Mouse (Mus musculus) heart, embryonic 14.5 days (tissue): Measurements from ENCODE around the gene Ttc26. TPM values are rescaled to one million over a fixed set of nuclear protein-coding genes. Genes with fewer than 3 reads are reported as not detected.
"Not testable (repeated sequence)": the region's sequence is repeated elsewhere in the genome, so short reads cannot be mapped to it uniquely, and the experiment has no call there.

Experiments
- ATAC-seq: fragments of 200-750 bp; cut with Nextera tagmentation; 2 replicates; pipeline ENCODE4 v1.8.0; 2017; ENCODE audit warnings: low read depth, moderate TSS enrichment; ENCODE audit not compliant: insufficient number of reproducible peaks, insufficient read depth, low FRiP score
- H3K27ac ChIP-seq, 2 experiments: fragments of 200-500 bp in 1 of 2; fragments of 300-500 bp in 1 of 2; sonication (generic) in 1 of 2; replicated peaks in 1 of 2; 2 replicates each; pipeline ENCODE4 v1.5.1; 2012 to 2014; ENCODE audit warnings: low read depth in 2 of 2, low read length in 2 of 2, control low read depth in 1 of 2, mild to moderate bottlenecking in 1 of 2, mixed read lengths in 1 of 2; ENCODE audit not compliant: control insufficient read depth in 1 of 2, insufficient read depth in 1 of 2
- H3K27me3 ChIP-seq: fragments of 300-500 bp; sonication (generic); 2 replicates; pipeline ENCODE4 v1.6.1; 2014; ENCODE audit warnings: mild to moderate bottlenecking, low read length, control low read depth; ENCODE audit not compliant: control insufficient read depth, insufficient read depth
- H3K36me3 ChIP-seq: fragments of 300-500 bp; sonication (generic); 2 replicates; pipeline ENCODE4 v1.6.1; 2014; ENCODE audit warnings: mild to moderate bottlenecking, control low read depth, low read length, mixed read lengths; ENCODE audit not compliant: control insufficient read depth, insufficient read depth
- H3K4me1 ChIP-seq, 2 experiments: fragments of 200-500 bp in 1 of 2; fragments of 300-500 bp in 1 of 2; sonication (generic) in 1 of 2; 2 replicates each; pipeline ENCODE4 v1.6.1; 2012 to 2014; ENCODE audit warnings: low read length in 2 of 2, control low read depth in 1 of 2, mixed read lengths in 1 of 2; ENCODE audit not compliant: control insufficient read depth in 2 of 2, insufficient read depth in 2 of 2
- H3K4me2 ChIP-seq: fragments of 300-500 bp; sonication (generic); 2 replicates; pipeline ENCODE4 v1.6.1; 2014; ENCODE audit warnings: mild to moderate bottlenecking, low read length
- H3K4me3 ChIP-seq, 2 experiments: fragments of 200-500 bp in 1 of 2; fragments of 300-500 bp in 1 of 2; sonication (generic) in 1 of 2; 2 replicates each; pipeline ENCODE4 v1.5.1; 2012 to 2014; ENCODE audit warnings: low read length in 2 of 2, mild to moderate bottlenecking in 2 of 2, control low read depth in 1 of 2, low read depth in 1 of 2, moderate library complexity in 1 of 2; ENCODE audit not compliant: control insufficient read depth in 1 of 2, insufficient read depth in 1 of 2
- H3K9ac ChIP-seq: fragments of 300-500 bp; sonication (generic); 2 replicates; pipeline ENCODE4 v1.6.1; 2014; ENCODE audit warnings: mild to moderate bottlenecking, low read length
- H3K9me3 ChIP-seq: fragments of 300-500 bp; sonication (generic); 2 replicates; pipeline ENCODE4 v1.6.1; 2016; ENCODE audit warnings: low read length, control low read depth; ENCODE audit not compliant: control insufficient read depth
- WGBS: fragments of 180-500 bp; shearing (Covaris S2); extraction: QIAGEN DNeasy Blood & Tissue Kit; methylation state at CpG from one replicate; pipeline ENCODE4 v1.1.7; 2014; 5-methylcytosine and 5-hydroxymethylcytosine counted together
- polyA plus RNA-seq: library from polyadenylated mRNA; unstranded; fragments of >200 nt; fragmentation: Nextera tagmentation; extraction: Ambion mirVana; gene quantifications from 2 replicates; pipeline ENCODE4 v1.2.1, GENCODE M21; 2014

Ttc26 gene
- polyA plus RNA-seq, 1 experiment from 2014 or later, result 3.9 TPM

DNA sequence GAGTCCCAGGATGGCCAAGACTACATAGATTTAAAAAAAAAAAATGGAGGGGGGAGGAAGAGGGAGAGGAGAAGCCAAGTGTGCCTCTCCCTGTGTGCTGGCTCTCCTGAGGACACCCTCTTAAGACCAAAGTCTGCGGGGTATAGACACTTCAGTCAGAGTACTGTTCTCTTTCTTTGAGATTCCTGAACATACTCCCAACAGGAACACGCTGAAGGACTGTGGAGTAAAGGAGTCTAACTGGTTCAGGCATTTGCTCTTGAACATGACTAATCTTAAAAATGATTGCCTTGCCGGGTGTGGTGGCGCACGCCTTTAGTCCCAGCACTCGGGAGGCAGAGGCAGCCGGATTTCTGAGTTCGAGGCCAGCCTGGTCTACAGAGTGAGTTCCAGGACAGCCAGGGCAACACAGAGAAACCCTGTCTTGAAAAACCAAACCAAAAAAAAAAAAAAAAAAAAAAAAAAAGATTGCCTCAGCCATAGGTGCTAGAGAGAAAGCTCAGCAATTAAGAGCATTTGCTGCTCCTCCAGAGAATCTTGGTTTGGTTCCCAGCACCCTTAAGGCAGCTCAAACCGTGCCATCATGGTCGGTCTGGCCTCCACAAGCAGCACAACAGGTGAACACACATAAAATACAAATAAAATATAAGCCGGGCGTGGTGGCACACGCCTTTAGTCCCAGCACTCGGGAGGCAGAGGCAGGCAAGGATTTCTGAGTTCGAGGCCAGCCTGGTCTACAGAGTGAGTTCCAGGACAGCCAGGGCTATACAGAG, 24.4 kb upstream of the Ttc26 start:
- H3K27ac ChIP-seq, H3K9ac ChIP-seq, ATAC-seq, H3K4me2 ChIP-seq, H3K4me3 ChIP-seq, H3K36me3 ChIP-seq, H3K9me3 ChIP-seq: not testable (repeated sequence)
- Histone ChIP-seq H3K27me3 (peaks cover 17% of the 10 kb centered on the region), H3K4me1 (peaks cover 3 to 15% of the 10 kb centered on the region in 2 experiments; a peak in 3 of 4 replicates)
- WGBS, result 74% methylated on average over 15 of the region's 15 CpGs

DNA sequence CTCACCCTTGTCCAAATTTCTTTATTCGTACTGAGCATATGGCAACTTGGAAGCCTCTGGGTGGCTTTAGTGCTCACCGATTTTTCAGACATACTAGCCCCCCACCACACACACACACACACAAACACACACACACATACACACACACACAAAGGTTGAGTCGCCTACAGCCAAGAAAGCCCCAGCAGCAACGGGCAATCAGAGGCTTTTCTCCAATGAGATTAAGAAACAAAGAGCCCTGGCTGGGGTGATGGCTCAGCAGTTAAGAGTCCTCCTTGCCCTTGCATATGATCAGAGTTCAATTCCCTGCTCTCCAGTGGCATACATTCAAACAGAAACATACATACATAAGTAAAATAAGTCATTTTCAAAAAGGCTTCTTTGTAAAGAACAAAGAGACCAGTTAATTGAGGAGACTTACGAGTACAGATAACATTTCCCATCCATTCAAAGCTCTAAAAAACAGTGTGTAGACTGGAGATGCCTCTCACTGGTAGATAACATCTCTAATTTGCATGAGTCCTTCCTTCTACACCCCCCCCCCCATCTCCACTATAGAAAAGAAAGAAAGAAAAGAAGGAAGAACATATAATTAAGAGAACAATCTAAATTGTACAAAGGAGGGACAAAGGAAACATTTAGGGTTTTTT, 23.5 kb upstream of the Ttc26 start:
- no peak overlapping the region for H3K9ac ChIP-seq
- no peaks in the 10 kb centered on the region for H3K36me3 ChIP-seq
- 53% methylated on average over 5 of the region's 5 CpGs for WGBS
- H3K4me1 ChIP-seq, result peaks cover 3 to 15% of the 10 kb centered on the region in 2 experiments; a peak in 3 of 4 replicates
- H3K4me3 ChIP-seq, result no peak overlapping the region
- ATAC-seq, result no peak
- H3K4me2 ChIP-seq, result no peak overlapping the region
- no peaks in the 10 kb centered on the region for H3K9me3 ChIP-seq
- H3K27ac ChIP-seq, result no peak overlapping the region
- H3K27me3 ChIP-seq, result peaks cover 10% of the 10 kb centered on the region

DNA sequence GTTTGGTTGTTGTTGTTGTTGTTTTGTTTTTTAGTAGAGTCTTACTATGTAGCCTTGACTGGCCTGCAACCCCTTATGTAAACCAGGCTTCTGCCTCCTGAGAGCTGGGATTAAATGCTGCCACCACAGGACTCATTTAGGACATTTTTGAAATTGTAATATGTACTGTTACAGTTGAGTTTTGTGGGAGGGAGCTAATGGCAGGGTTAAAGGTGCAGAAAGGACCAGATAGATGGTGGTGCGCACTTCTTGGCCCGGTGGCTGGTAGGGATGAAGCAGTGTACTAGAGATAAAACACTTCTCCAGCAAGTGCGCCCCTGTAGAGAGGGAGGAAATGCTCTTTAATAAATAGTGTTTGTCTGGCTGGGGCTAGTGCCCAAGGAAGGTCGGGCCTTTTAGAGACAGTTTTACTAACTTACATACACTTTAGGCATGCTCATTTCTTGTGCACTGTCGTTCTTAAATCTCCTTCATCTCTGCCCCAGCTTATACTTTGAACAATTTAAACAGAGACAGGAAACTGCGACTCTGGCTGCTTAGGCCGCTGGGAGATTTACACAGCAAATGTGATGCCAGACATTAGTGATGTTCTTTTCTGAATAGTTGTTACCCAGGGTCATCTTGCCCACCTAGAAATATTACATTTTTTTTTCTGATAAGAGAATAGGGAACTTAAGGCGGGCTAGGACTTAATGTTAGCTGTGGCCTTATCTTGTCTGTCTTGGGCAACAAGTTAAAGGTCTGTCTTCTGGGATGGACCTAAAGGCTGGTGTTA, 22.8 kb upstream of the Ttc26 start:
- ATAC-seq, result no peak

DNA sequence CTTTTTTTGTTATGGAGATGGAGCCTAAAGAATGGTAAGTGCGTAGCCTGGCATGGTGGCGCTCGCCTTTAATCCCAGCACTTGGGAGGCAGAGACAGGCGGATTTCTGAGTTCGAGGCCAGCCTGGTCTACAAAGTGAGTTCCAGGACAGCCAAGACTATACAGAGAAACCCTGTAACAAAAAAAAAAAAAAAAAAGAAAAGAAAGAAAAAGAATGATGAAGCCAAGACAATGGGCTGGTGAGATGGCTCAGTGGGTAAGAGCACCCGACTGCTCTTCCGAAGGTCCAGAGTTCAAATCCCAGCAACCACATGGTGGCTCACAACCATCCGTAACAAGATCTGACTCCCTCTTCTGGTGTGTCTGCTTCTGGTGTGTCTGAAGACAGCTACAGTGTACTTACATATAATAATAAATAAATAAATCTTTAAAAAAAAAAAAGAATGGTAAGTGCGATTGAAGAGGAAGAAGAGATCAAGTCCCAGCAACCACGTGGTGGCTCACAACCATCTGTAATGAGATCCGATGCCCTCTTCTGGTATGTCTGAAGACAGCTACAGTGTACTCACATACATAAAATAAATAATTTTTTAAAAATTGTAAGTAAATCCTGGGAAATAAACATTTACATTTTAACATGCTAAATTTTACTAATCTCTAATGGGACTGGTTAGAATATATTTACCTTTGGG, 22.1 kb upstream of the Ttc26 start:
- not testable (repeated sequence) for H3K36me3 ChIP-seq, H3K4me3 ChIP-seq, H3K9me3 ChIP-seq, H3K27me3 ChIP-seq, H3K4me2 ChIP-seq, H3K4me1 ChIP-seq, H3K9ac ChIP-seq, ATAC-seq, H3K27ac ChIP-seq
- 90% methylated on average over 10 of the region's 11 CpGs for WGBS

More for the DNA sequence above, 22.8 kb upstream of the Ttc26 start:
- no peak overlapping the region for H3K27ac ChIP-seq
- H3K9ac ChIP-seq, result no peak overlapping the region
- no peaks in the 10 kb centered on the region for H3K36me3 ChIP-seq
- peaks cover 4% of the 10 kb centered on the region; the same call in 1 of the 2 replicates for H3K27me3 ChIP-seq
- 57% methylated on average over 8 of the region's 8 CpGs for WGBS
- H3K4me1 ChIP-seq, result peaks cover 0 to 9% of the 10 kb centered on the region in 2 experiments; a peak in 3 of 4 replicates
- no peak overlapping the region for H3K4me2 ChIP-seq
- no peaks in the 10 kb centered on the region for H3K9me3 ChIP-seq
- no peak overlapping the region for H3K4me3 ChIP-seq

DNA sequence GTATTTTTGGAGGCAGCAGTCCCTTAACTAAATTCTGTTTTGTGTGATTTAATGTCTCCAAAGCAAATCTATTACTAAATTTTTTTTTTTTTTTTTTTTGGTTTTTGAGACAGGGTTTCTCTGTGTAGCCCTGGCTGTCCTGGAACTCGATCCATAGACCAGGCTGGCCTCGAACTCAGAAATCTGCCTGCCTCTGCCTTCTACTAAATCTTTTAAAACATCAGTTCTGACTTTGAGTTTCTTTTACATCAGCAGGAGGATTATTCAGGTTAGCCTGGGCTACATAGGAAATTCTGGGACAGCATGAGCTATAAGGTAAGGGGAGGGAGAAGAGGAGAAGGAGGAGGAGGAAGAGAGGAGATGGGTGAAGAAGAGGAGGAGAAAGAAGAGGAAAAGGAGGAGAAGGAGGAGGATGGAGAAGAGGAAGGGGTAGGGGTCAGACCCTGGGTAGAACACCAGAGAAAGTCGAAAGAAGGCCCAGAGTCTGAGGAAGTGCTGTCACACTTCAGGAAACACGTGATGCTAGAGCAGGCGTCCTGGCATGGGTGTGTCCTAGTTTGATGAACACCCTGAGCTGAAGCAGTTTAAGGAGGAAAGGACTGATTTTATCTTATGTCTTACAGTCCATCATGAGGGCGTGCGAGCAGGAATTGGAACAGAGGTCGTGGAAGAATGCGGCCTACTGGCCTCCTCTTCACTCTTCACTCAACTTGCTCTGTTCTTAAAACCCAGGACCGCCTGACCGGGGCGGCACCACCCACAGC, 21.4 kb upstream of the Ttc26 start:
- Histone ChIP-seq H3K36me3 (no peaks in the 10 kb centered on the region), H3K9ac (no peak overlapping the region), H3K27me3 (peaks cover 4% of the 10 kb centered on the region; the same call in 1 of the 2 replicates), H3K4me1 (peaks cover 0 to 6% of the 10 kb centered on the region in 2 experiments; a peak in 3 of 4 replicates), H3K4me2 (no peak overlapping the region), H3K4me3 (no peak overlapping the region), H3K9me3 (no peaks in the 10 kb centered on the region), H3K27ac (no peak overlapping the region)
- WGBS, result 79% methylated on average over 12 of the region's 12 CpGs
- ATAC-seq, result no peak

DNA sequence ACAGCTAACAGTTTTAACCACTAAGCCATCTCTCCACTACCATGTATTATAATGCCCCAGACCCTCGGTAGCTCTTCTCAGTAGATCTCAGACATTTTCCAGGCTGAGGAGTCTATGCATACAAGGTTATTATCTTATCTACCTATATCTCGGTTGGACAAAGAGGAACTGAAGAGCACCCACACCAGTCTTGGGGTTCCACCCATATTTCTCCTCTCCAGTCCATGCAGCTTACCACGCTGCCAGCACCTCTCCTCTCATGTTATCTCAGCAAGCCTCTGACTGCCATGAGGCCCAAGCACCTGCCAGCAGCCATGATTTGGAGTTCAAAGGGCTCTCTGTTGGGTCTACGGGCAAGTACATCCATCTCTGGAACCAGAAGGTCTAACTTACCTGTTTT, 20.2 kb upstream of the Ttc26 start:
- H3K4me2 ChIP-seq, result no peak overlapping the region
- H3K4me3 ChIP-seq, result no peak overlapping the region
- H3K27ac ChIP-seq, result no peak overlapping the region
- H3K27me3 ChIP-seq, result peaks cover 4% of the 10 kb centered on the region; the same call in 1 of the 2 replicates
- H3K9me3 ChIP-seq, result no peaks in the 10 kb centered on the region
- no peaks in the 10 kb centered on the region for H3K4me1 ChIP-seq
- no peak overlapping the region for H3K9ac ChIP-seq
- no peaks in the 10 kb centered on the region for H3K36me3 ChIP-seq
- no peak for ATAC-seq
- 60% methylated on average over 4 of the region's 4 CpGs for WGBS
